Mouse (Mus musculus): Measurements from ENCODE around the gene Ifna12.
"Not testable (repeated sequence)": the region's sequence is repeated elsewhere in the genome, so short reads cannot be mapped to it uniquely, and the experiment has no call there.

Gene Ifna12

DNA sequence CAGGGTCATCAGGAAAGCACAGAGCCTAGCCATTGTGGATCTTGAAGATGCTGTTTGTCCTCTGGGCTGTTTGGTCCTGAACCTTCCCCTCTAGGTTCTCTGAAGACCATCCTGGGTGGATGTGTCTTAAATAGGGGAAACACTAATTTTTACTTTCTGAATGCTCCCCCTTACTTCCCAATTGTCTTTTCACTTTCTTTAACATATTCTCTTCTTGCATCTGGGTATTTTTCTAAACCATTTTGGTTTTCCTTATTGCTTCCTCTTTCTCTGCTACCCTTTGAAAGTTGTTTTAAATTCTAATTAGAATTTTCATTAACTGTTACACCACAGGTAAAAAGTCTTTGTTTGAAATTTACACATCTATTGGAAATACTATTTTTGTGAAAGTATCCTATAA is at the start of gene Ifna12:
TSS of gene Ifna12 (minus strand) at position 101 of the 400 bp plus-strand sequence.
- no peak for DNase-seq (ENCODE audit: low spot score in 2 of 2)

DNA sequence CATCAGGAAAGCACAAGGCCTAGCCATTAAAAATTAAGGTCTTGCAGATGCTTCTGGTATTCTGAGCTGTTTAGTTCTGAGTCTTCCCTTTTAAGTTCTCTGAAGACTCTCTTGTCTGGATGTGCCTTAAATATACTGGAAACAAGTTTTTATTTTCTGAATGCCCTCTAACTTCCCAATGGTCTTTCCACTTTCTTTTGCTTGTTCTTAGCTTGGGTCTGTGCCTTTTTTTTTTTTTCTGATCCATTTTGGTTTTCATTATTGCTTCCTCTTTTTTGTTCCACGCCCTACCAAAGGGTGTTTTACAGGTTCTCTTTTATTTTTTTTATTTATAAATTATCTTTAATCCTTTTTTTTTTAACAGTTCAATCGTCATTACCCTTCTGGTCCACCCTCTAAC is 41.2 kb upstream of the Ifna12 start, which contains the start of gene Ifna13:
TSS of gene Ifna13 (minus strand) at position 101 of the 400 bp plus-strand sequence.
- DNase-seq (ENCODE audit: low spot score in 2 of 2), result no peak

DNA sequence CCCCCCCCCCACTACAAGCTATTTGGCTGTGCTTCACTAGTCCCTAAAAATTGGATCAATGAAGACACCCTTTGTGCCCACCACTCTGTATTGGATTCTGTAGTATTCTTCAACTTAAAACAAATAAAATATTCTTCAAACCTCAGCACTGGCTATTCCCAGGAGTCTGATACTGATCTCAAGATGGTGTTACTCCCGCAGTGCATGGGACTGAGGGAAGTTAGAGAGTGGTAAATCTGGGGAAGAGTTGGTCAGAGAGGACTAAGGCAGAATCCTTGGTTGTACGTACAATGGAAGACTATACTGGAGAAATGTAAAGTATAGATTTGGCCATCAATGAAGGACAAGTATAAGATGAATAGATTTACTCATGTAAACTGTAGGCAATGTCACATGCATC is 39.4 kb upstream of the Ifna12 start:
- DNase-seq (ENCODE audit: low spot score in 2 of 2), result no peak

DNA sequence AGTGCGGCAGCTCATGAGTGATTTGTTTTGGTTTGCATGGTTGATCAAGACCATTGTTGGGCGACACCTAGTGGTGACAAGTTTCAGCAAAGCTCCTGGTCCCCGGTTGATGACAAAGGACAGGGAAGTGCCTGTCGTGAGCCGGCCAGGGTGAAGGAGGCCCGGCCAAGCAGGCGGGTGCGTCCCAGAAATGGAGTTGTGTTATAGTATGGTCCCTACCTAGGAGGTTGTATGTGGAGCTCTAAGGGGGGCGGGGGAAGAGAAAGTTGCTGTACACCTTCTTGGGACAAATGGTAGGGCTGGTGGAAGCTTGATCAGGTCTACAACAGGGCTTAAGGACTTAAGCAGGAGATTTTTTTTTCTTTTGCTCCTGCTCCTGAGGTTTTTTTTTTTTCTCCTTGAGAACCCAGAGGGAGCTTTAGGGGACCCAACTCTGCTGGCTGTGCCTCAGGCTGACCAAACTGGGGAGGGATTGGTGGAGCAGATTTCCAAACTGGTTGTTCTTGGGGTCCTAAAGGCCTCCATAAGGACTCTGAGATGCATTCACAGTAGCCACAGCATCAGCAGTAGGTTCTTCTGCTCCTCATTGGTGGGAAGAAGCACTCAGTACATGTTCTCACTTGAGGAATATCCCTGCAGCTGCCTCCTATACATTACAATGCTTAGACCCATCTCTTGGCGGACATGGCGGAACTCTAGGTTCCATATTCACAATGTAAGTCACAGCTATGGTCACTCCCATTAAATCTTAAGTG is 38.1 kb upstream of the Ifna12 start:
- DNase-seq (ENCODE audit: low spot score in 2 of 2), result peak; percentile 79 to 100

- DNase-seq (ENCODE audit: low spot score in 2 of 2), result no peak
Observed at GRCm38 (mm10) chr4:88640704-88641076, 37.5 kb upstream of the Ifna12 start.

DNA sequence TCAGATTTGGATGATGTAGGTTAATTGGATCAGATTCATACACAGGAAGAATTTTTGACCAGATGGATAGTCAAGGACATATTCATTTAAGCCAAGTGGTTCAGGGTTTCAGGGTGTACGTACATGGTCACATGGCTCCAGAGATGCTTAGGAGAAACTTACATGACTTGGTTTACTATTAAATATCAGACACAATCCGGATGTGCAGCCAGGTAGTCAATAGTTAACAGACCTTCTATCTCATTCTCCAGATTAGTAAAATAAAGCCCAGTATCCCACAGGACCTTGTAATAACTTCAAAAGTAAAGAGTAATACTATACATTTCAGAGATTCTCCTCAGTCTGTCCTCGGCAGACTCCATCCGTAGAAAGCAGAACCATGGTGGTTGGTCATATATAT is 31.1 kb upstream of the Ifna12 start, which contains the start of gene C87499:
TSS of gene C87499 (minus strand) at position 101 of the 400 bp plus-strand sequence.
- no peak for DNase-seq (ENCODE audit: low spot score in 2 of 2)

GRCm38 (mm10) chr4:88592285-88592684 is 10.9 kb downstream of the Ifna12 start, which contains the start of gene Ifna9:
Gene Ifna9 (minus strand): TSS chr4:88592385.
- DNase-seq (ENCODE audit: low spot score in 2 of 2), result no peak

DNA sequence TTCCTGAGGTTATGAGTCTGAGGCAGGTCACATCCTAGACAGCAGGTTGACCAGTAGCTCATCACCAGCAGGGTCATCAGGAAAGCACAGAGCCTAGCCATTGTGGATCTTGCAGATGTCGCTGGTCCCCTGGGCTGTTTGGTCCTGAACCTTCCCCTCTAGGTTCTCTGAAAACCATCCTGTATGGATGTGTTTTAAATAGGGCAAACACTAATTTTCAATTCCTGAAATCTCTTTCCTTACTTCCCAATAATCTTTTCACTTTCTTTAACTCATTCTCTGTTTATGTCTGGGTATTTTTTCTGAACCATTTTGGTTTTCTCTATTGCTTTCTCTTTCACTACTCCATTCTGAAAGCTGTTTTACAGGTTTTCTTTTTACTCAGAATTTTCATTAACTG is 31.5 kb downstream of the Ifna12 start, which contains the start of gene Ifna14:
TSS of gene Ifna14 (minus strand) at position 101 of the 400 bp plus-strand sequence.
- no peak for DNase-seq (ENCODE audit: low spot score in 2 of 2)

DNA sequence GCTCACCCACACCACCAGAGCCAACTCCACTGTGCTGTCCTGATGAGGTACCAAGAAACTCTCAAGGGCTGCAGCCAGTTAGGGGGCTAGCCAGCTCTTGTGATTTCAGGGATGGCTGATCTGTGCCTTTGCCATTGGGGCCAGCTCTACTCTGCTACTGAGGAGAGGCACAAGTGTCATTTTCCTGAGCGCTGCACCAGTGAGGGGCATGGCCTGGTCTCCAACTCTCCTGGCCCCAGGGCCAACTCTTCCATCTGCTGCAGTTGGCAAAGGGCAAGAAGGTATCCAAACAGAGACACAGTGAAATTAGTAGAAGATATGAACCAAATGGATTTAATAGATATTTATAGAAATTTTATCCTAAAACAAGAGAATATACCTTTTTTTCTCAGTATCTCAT is 41.4 kb downstream of the Ifna12 start:
- DNase-seq (ENCODE audit: low spot score in 2 of 2), result no peak

DNA sequence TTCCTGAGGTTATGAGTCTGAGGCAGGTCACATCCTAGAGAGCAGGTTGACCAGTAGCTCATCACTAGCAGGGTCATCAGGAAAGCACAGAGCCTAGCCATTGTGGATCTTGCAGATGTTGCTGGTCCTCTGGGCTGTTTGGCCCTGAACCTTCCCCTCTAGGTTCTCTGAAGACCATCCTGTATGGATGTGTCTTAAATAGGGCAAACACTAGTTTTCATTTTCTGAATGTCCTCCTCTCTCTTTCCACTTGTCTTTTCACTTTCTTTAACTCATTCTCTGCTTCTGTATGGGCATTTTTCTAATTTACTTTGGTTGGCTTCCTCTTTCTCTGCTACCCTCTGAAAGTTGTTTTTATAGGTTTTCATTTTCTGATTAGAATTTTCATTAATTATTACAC is 45.0 kb downstream of the Ifna12 start, which contains the start of gene Ifna15:
TSS of gene Ifna15 (minus strand) at position 101 of the 400 bp plus-strand sequence.
- DNase-seq (ENCODE audit: low spot score in 2 of 2), result not testable (repeated sequence)
